Mouse (Mus musculus) liver, adult 2 months (tissue): ENCODE data around the gene Pknox2.

Experiments used
- CTCF ChIP-seq: fragments of 200-500 bp; IDR thresholded peaks from 2 replicates; pipeline ENCODE4 v1.5.1; 2011; ENCODE audit warnings: low read depth, low read length, control low read depth
- POLR2A ChIP-seq: fragments of 200-500 bp; IDR thresholded peaks from 2 replicates; pipeline ENCODE4 v1.6.1; 2011; ENCODE audit warnings: low read length, control low read depth; ENCODE audit not compliant: insufficient read depth; ENCODE audit errors: extremely low read depth

DNA sequence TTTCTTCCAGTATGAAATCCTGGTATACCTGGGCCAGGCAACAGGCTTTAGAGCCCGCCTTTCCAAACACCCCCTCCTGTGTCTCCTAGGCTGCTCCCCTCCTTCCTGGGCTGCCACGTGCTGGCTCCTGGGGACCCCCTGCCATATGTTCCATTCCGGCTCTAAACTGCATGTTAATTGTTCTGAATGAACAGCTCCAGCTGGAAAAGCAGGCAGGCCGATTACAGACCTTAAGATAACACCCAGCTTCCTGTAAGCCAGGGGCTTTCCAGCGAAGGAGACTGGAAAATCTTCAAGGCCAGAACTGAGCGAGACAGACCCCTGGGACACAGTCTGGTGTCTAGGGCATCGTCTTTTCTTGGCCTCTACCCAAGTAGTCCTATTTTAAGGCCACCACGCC is 133.6 kb downstream of the Pknox2 start:
- no peak for TF ChIP-seq POLR2A
- no peak for TF ChIP-seq CTCF
